Mouse (Mus musculus) frontal cortex, postnatal 25 days (tissue): ENCODE measurements around the gene Pcx.
A peak's percentile ranks its signal among the peaks of the same experiment; 100 is the strongest.
"Not testable (repeated sequence)": the region's sequence is repeated elsewhere in the genome, so short reads cannot be mapped to it uniquely, and the experiment has no call there.

Experiments used
- DNase-seq, 2 experiments: peaks; one replicate each; pipeline ENCODE4 v3.0.0; 2022; ENCODE audit warnings: low spot score in 2 of 2

The Pcx gene

GRCm38 (mm10) chr19:4586783-4587182 is 76.5 kb downstream of the Pcx start:
- DNase-seq, result not testable (repeated sequence)

GRCm38 (mm10) chr19:4587426-4587825 is 77.2 kb downstream of the Pcx start:
- no peak for DNase-seq

- no peak for DNase-seq
Observed at GRCm38 (mm10) chr19:4588430-4588829, 78.2 kb downstream of the Pcx start.

- no peak for DNase-seq
Observed at GRCm38 (mm10) chr19:4589081-4589480, 78.8 kb downstream of the Pcx start.

- no peak for DNase-seq
Observed at GRCm38 (mm10) chr19:4590025-4590424, 79.8 kb downstream of the Pcx start.

- no peak for DNase-seq
Observed at GRCm38 (mm10) chr19:4593792-4594522, 83.7 kb downstream of the Pcx start.

- DNase-seq, result no peak
Observed at GRCm38 (mm10) chr19:4596071-4596470, 85.8 kb downstream of the Pcx start.

GRCm38 (mm10) chr19:4602459-4602858 is 92.2 kb downstream of the Pcx start:
- no peak for DNase-seq

- DNase-seq, result peak in 1 of 2 experiments; percentile 3
Observed at GRCm38 (mm10) chr19:4603801-4604723, 93.8 kb downstream of the Pcx start.

GRCm38 (mm10) chr19:4605654-4606053 is 95.4 kb downstream of the Pcx start:
- DNase-seq, result no peak

- DNase-seq, result no peak
Observed at GRCm38 (mm10) chr19:4607406-4607805, 97.1 kb downstream of the Pcx start.

GRCm38 (mm10) chr19:4608511-4608910 is 98.2 kb downstream of the Pcx start:
- DNase-seq, result no peak

GRCm38 (mm10) chr19:4610109-4610508 is 99.8 kb downstream of the Pcx start:
- no peak for DNase-seq

- peak in 1 of 2 experiments; percentile 2 for DNase-seq
Observed at GRCm38 (mm10) chr19:4612181-4612961, 102.1 kb downstream of the Pcx start.

- DNase-seq, result no peak
Observed at GRCm38 (mm10) chr19:4613464-4614304, 103.4 kb downstream of the Pcx start.

GRCm38 (mm10) chr19:4614305-4615150 is 104.3 kb downstream of the Pcx start:
- no peak for DNase-seq

GRCm38 (mm10) chr19:4615151-4616093 is 105.2 kb downstream of the Pcx start, which contains the start of gene Lrfn4:
Lrfn4 (minus strand) TSS chr19:4615667.
- peak; percentile 66 to 74 for DNase-seq

- peak in 1 of 2 experiments; percentile 12 for DNase-seq
Observed at GRCm38 (mm10) chr19:4616546-4616945, 106.3 kb downstream of the Pcx start.

GRCm38 (mm10) chr19:4618183-4618582 is 107.9 kb downstream of the Pcx start:
- peak in 1 of 2 experiments; percentile 8 for DNase-seq
